Mouse (Mus musculus) E14TG2a.4 (cell line): ENCODE measurements at regions not wholly inside any gene's neighbourhood (a gene's known extent, or its start where the extent isn't known, plus 50 kb on each side); places are given as distances from the start of the nearest gene placed in this dataset.

Source experiments
- H3K27me3 ChIP-seq: 2 replicates; pipeline ENCODE4 v1.6.1; 2014; ENCODE audit warnings: low read length, control low read depth; ENCODE audit not compliant: insufficient read depth
- H3K36me3 ChIP-seq: 2 replicates; pipeline ENCODE4 v1.6.1; 2014; ENCODE audit warnings: low read length, control low read depth; ENCODE audit not compliant: insufficient read depth
- H3K4me1 ChIP-seq: replicated peaks from 2 replicates; pipeline ENCODE4 v1.6.1; 2014; ENCODE audit warnings: low read depth, low read length, control low read depth
- H3K4me3 ChIP-seq: replicated peaks from 2 replicates; pipeline ENCODE4 v1.5.1; 2014; ENCODE audit warnings: mild to moderate bottlenecking, low read length
- H3K9me3 ChIP-seq: 2 replicates; pipeline ENCODE4 v1.6.1; 2014; ENCODE audit warnings: low read length, control low read depth
- CTCF ChIP-seq: conservative IDR thresholded peaks from 2 replicates; pipeline ENCODE4 v1.5.1; 2014; ENCODE audit warnings: low read length
- NANOG ChIP-seq: IDR thresholded peaks from 2 replicates; pipeline ENCODE4 v1.6.1; 2014; ENCODE audit warnings: borderline replicate concordance, low read length, mixed read lengths
- POU5F1 ChIP-seq: IDR thresholded peaks from 2 replicates; pipeline ENCODE4 v1.6.1; 2014; ENCODE audit warnings: low read length, borderline replicate concordance

- TF ChIP-seq NANOG (no peak), CTCF (no peak), POU5F1 (no peak)
- no peaks in the 10 kb centered on the region for H3K9me3 ChIP-seq
- H3K36me3 ChIP-seq, result no peaks in the 10 kb centered on the region
- H3K4me1 ChIP-seq, result peaks cover 2% of the 10 kb centered on the region
- H3K4me3 ChIP-seq, result no peak overlapping the region
- H3K27me3 ChIP-seq, result no peaks in the 10 kb centered on the region
Measured at GRCm38 (mm10) chr10:44749206-44749605, 220.9 kb upstream of the Prdm1 start.

GRCm38 (mm10) chr10:44747419-44747818 is 219.1 kb upstream of the Prdm1 start:
- TF ChIP-seq NANOG (no peak), CTCF (no peak), POU5F1 (no peak)
- no peaks in the 10 kb centered on the region for H3K9me3 ChIP-seq
- no peaks in the 10 kb centered on the region for H3K36me3 ChIP-seq

GRCm38 (mm10) chr10:44744221-44744620 is 215.9 kb upstream of the Prdm1 start:
- peaks cover 4% of the 10 kb centered on the region for H3K4me1 ChIP-seq
- TF ChIP-seq POU5F1, result no peak
- TF ChIP-seq NANOG, result no peak
- no peak for TF ChIP-seq CTCF
- no peaks in the 10 kb centered on the region for H3K36me3 ChIP-seq
- no peaks in the 10 kb centered on the region for H3K27me3 ChIP-seq
- no peaks in the 10 kb centered on the region; the same call in 1 of the 2 replicates for H3K9me3 ChIP-seq
- no peak overlapping the region for H3K4me3 ChIP-seq

More at GRCm38 (mm10) chr10:44747419-44747818, 219.1 kb upstream of the Prdm1 start:
- Histone ChIP-seq H3K4me3 (no peak overlapping the region), H3K4me1 (peaks cover 4% of the 10 kb centered on the region), H3K27me3 (no peaks in the 10 kb centered on the region)

GRCm38 (mm10) chr10:44733641-44734040 is 205.3 kb upstream of the Prdm1 start:
- no peaks in the 10 kb centered on the region for H3K4me1 ChIP-seq
- no peaks in the 10 kb centered on the region for H3K36me3 ChIP-seq
- no peaks in the 10 kb centered on the region for H3K27me3 ChIP-seq
- no peak overlapping the region for H3K4me3 ChIP-seq
- H3K9me3 ChIP-seq, result peaks cover 20% of the 10 kb centered on the region
- no peak for TF ChIP-seq CTCF
- TF ChIP-seq POU5F1, result no peak
- TF ChIP-seq NANOG, result no peak

- TF ChIP-seq NANOG (no peak), CTCF (no peak), POU5F1 (no peak)
- Histone ChIP-seq H3K4me1 (no peaks in the 10 kb centered on the region), H3K36me3 (no peaks in the 10 kb centered on the region), H3K9me3 (peaks cover 4% of the 10 kb centered on the region), H3K4me3 (no peak overlapping the region), H3K27me3 (no peaks in the 10 kb centered on the region)
Measured at GRCm38 (mm10) chr10:44730721-44731120, 202.4 kb upstream of the Prdm1 start.

- TF ChIP-seq CTCF (no peak), POU5F1 (no peak), NANOG (no peak)
- Histone ChIP-seq H3K4me1 (no peaks in the 10 kb centered on the region), H3K36me3 (no peaks in the 10 kb centered on the region), H3K4me3 (no peak overlapping the region), H3K9me3 (peaks cover 4% of the 10 kb centered on the region), H3K27me3 (no peaks in the 10 kb centered on the region)
Measured at GRCm38 (mm10) chr10:44728963-44729362, 200.7 kb upstream of the Prdm1 start.

- TF ChIP-seq CTCF (no peak), NANOG (no peak), POU5F1 (no peak)
- H3K4me3 ChIP-seq, result no peak overlapping the region
- no peaks in the 10 kb centered on the region for H3K36me3 ChIP-seq
Measured at GRCm38 (mm10) chr10:44724575-44724974, 196.3 kb upstream of the Prdm1 start.

GRCm38 (mm10) chr10:44723845-44724244 is 195.5 kb upstream of the Prdm1 start:
- no peaks in the 10 kb centered on the region for H3K36me3 ChIP-seq
- H3K9me3 ChIP-seq, result no peaks in the 10 kb centered on the region
- TF ChIP-seq CTCF (no peak), POU5F1 (no peak), NANOG (no peak)
- H3K27me3 ChIP-seq, result 0 out of 2 replicates have a peak, but pooled peaks cover 3% of the 10 kb centered on the region
- no peak overlapping the region for H3K4me3 ChIP-seq
- peaks cover 8% of the 10 kb centered on the region for H3K4me1 ChIP-seq

More at GRCm38 (mm10) chr10:44724575-44724974, 196.3 kb upstream of the Prdm1 start:
- Histone ChIP-seq H3K4me1 (peaks cover 8% of the 10 kb centered on the region), H3K27me3 (0 out of 2 replicates have a peak, but pooled peaks cover 3% of the 10 kb centered on the region), H3K9me3 (peaks cover 3% of the 10 kb centered on the region; the same call in 1 of the 2 replicates)

- no peak overlapping the region for H3K4me3 ChIP-seq
- peaks cover 8% of the 10 kb centered on the region for H3K4me1 ChIP-seq
- H3K36me3 ChIP-seq, result no peaks in the 10 kb centered on the region
- H3K9me3 ChIP-seq, result no peaks in the 10 kb centered on the region
- TF ChIP-seq NANOG, result no peak
- no peak for TF ChIP-seq CTCF
- TF ChIP-seq POU5F1, result no peak
- 0 out of 2 replicates have a peak, but pooled peaks cover 3% of the 10 kb centered on the region for H3K27me3 ChIP-seq
Measured at GRCm38 (mm10) chr10:44723321-44723720, 195.0 kb upstream of the Prdm1 start.
